Mouse (Mus musculus): ENCODE measurements around the gene Eif4a2. TPM values are rescaled to one million over a fixed set of nuclear protein-coding genes. Genes with fewer than 3 reads are reported as not detected.
A peak's percentile ranks its signal among the peaks of the same experiment; 100 is the strongest.
"Not testable (repeated sequence)": the region's sequence is repeated elsewhere in the genome, so short reads cannot be mapped to it uniquely, and the experiment has no call there.

The Eif4a2 gene
- polyA plus RNA-seq, 1 experiment from 2014 or later: 99.0 TPM

DNA sequence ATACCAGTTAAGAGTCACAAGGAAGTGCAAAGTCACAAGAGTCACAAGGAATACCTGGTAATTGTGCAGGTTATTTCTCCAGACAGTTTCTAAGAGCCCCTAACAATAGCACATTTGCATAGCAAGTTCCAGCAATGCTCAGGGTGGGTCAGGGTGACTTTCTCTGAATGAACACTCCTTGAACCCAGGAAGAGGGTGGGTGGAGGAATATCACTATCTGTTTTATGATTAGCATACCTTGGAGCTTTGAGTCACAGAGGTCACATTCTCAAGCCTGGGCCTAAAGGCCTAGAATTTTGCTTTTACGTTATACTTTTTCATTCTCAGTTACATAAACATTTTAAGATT lies 9.2 kb upstream of the Eif4a2 start:
- 83% methylated on average over 1 of the region's 1 CpGs for WGBS
- H3K9me3 ChIP-seq (ENCODE audit: control insufficient read depth, low read length); H3K27me3 ChIP-seq (ENCODE audit: control insufficient read depth, insufficient read depth, low read length); H3K4me1 ChIP-seq (replicated peaks; ENCODE audit: control insufficient read depth, insufficient read depth); H3K4me2 ChIP-seq (replicated peaks; ENCODE audit: low read depth); H3K36me3 ChIP-seq (ENCODE audit: control insufficient read depth, insufficient read depth, low read length); DNase-seq (ENCODE audit: low spot score); ATAC-seq (ENCODE audit: low FRiP score, low TSS enrichment); H3K4me3 ChIP-seq (ENCODE audit: low read depth, low read length); H3K27ac ChIP-seq (replicated peaks); H3K9ac ChIP-seq (ENCODE audit: low read length): not testable (repeated sequence)

DNA sequence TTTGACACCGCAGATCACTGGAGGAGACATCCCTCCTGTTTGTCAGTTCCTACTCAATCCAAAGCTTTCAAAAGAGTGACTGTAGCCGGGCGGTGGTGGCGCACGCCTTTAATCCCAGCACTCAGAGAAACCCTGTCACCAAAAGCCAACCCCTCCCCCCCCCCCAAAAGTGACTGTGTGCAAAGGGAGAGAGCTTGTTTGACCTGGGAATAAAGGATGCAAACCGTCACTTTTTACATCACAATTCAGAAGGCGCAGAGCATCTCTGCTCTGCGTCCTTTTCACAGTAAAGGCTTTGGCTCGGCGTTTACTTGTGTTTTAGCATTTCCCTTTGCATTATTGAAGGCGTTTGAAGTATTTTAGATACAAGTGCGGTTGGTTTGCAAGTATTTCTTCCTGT lies 7.6 kb upstream of the Eif4a2 start:
- Histone ChIP-seq H3K4me3 (ENCODE audit: low read depth, low read length) (peak overlapping the region; percentile 31), H3K9me3 (ENCODE audit: control insufficient read depth, low read length) (no peaks in the 10 kb centered on the region), H3K9ac (ENCODE audit: low read length) (no peak overlapping the region; the same call in 1 of the 2 replicates), H3K4me1 (replicated peaks; ENCODE audit: control insufficient read depth, insufficient read depth) (peaks cover 5% of the 10 kb centered on the region; the same call in 1 of the 2 replicates), H3K36me3 (ENCODE audit: control insufficient read depth, insufficient read depth, low read length) (no peaks in the 10 kb centered on the region), H3K27me3 (ENCODE audit: control insufficient read depth, insufficient read depth, low read length) (no peaks in the 10 kb centered on the region), H3K27ac (replicated peaks) (no peak overlapping the region), H3K4me2 (replicated peaks; ENCODE audit: low read depth) (peak overlapping the region; percentile 63)
- ATAC-seq (ENCODE audit: low FRiP score, low TSS enrichment): no peak
- 17% methylated on average over 12 of the region's 12 CpGs for WGBS
- no peak for TF ChIP-seq CTCF (IDR thresholded peaks at IDR 0.05; ENCODE audit: low read depth)
- TF ChIP-seq EP300 (optimal IDR thresholded peaks at IDR 0.05): no peak
- DNase-seq (ENCODE audit: low spot score): no peak

DNA sequence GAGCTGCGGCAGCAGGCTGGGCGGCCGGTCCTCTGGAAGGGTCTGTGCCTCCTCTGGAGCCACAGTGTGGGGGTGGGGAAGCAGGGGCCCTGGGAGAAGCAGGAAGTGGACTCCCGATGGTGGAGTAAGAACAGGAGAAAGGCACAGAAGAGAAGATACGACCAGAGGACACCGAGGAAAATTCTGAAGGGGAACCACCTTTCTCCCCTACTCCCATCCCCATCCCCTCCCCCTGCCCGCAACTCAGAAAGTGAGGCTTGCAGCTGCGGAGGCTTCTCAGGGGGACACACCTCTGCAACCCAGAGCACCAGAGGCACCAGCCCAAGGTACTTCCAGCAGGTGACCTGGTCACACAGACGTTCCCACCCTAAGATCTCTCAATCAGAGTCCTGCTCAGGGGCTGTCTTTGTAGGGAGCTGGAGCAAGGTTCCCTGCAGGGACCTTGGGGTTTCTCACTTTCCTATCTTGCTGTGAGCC lies 7.1 kb upstream of the Eif4a2 start:
- H3K27me3 ChIP-seq (ENCODE audit: control insufficient read depth, insufficient read depth, low read length): no peaks in the 10 kb centered on the region
- H3K27ac ChIP-seq (replicated peaks): peak overlapping the region; percentile 18; the same call in 1 of the 2 replicates
- no peaks in the 10 kb centered on the region for H3K9me3 ChIP-seq (ENCODE audit: control insufficient read depth, low read length)
- H3K4me3 ChIP-seq (ENCODE audit: low read depth, low read length): peak overlapping the region; percentile 31
- H3K4me1 ChIP-seq (replicated peaks; ENCODE audit: control insufficient read depth, insufficient read depth): peaks cover 5% of the 10 kb centered on the region; the same call in 1 of the 2 replicates
- peak; percentile 52; the same call in 1 of the 2 replicates for ATAC-seq (ENCODE audit: low FRiP score, low TSS enrichment)
- DNase-seq (ENCODE audit: low spot score): peak; percentile 58
- TF ChIP-seq EP300 (optimal IDR thresholded peaks at IDR 0.05): no peak
- TF ChIP-seq CTCF (IDR thresholded peaks at IDR 0.05; ENCODE audit: low read depth): no peak
- peak overlapping the region; percentile 52 for H3K9ac ChIP-seq (ENCODE audit: low read length)
- no peaks in the 10 kb centered on the region for H3K36me3 ChIP-seq (ENCODE audit: control insufficient read depth, insufficient read depth, low read length)
- WGBS: 4% methylated on average over 9 of the region's 9 CpGs
- H3K4me2 ChIP-seq (replicated peaks; ENCODE audit: low read depth): peak overlapping the region; percentile 63

DNA sequence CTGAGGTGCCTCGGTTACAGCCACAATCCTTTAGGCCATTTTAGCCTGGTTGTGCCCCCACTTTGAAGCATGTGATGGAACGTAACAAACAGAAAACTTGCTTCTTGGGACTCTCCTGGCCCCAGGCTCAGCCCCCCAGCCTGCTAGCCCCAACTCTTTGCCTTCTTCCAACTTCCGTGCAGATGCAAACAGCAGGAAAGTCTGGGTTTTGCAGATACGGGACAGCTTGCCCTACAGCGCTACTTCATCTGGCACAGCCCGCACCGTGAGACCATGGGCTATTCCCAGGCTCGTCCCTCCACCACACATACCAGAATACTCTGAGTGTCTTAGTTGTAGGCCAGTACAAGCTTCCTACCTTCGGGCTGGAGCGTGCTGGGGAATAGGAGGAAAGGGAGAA lies 6.6 kb upstream of the Eif4a2 start:
- DNase-seq (ENCODE audit: low spot score) (peak; percentile 32), ATAC-seq (ENCODE audit: low FRiP score, low TSS enrichment) (no peak)
- peak overlapping the region; percentile 31 for H3K4me3 ChIP-seq (ENCODE audit: low read depth, low read length)
- peak overlapping the region; percentile 52 for H3K9ac ChIP-seq (ENCODE audit: low read length)
- peak overlapping the region; percentile 18; the same call in 1 of the 2 replicates for H3K27ac ChIP-seq (replicated peaks)
- H3K9me3 ChIP-seq (ENCODE audit: control insufficient read depth, low read length): no peaks in the 10 kb centered on the region
- H3K4me1 ChIP-seq (replicated peaks; ENCODE audit: control insufficient read depth, insufficient read depth): peaks cover 5% of the 10 kb centered on the region; the same call in 1 of the 2 replicates
- no peaks in the 10 kb centered on the region for H3K36me3 ChIP-seq (ENCODE audit: control insufficient read depth, insufficient read depth, low read length)
- H3K27me3 ChIP-seq (ENCODE audit: control insufficient read depth, insufficient read depth, low read length): no peaks in the 10 kb centered on the region
- H3K4me2 ChIP-seq (replicated peaks; ENCODE audit: low read depth): peak overlapping the region; percentile 63
- 24% methylated on average over 10 of the region's 10 CpGs for WGBS
- TF ChIP-seq EP300 (optimal IDR thresholded peaks at IDR 0.05) (no peak), CTCF (IDR thresholded peaks at IDR 0.05; ENCODE audit: low read depth) (no peak)

DNA sequence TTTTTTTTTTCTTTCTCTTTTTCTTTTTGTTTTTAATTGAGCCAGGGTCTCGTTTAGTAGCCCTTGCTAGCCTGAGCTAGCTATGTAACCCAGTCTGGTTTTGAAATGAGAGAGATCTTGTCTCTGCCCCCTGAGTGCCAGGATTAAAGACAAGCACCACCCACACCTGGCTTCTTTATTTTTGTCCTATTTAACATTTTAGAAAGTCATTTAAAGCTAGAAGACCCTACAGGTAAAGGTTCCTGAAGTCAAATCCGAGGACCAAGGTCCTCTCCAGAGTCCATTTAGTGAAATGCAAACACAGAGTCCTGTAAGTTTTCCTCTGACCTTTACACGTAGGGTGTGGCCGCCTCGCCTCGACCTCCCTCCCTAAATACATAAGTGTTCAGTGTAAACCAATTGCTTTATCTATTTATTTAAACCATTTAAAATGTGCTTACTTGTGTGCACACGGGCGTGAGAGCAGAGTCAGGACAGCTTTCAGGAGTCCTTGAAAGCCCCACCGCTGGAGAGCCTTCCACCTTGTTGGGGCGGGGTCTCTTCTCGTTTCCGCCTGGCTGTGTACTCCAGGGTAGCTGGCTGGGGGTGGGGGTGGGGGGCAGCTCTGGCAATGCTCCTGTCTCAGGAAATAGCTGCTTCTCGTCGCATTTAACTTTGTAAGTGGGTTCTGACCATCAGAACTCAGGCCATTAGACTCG lies 4.8 kb upstream of the Eif4a2 start:
- H3K27me3 ChIP-seq (ENCODE audit: control insufficient read depth, insufficient read depth, low read length): no peaks in the 10 kb centered on the region
- 0 out of 2 replicates have a peak overlapping the region, but pooled peaks have one; percentile 31 for H3K27ac ChIP-seq (replicated peaks)
- DNase-seq (ENCODE audit: low spot score) (peak; percentile 50), ATAC-seq (ENCODE audit: low FRiP score, low TSS enrichment) (peak; percentile 33; the same call in 1 of the 2 replicates)
- H3K36me3 ChIP-seq (ENCODE audit: control insufficient read depth, insufficient read depth, low read length): no peaks in the 10 kb centered on the region
- peak overlapping the region; percentile 46 for H3K4me2 ChIP-seq (replicated peaks; ENCODE audit: low read depth)
- no peaks in the 10 kb centered on the region for H3K9me3 ChIP-seq (ENCODE audit: control insufficient read depth, low read length)
- 12% methylated on average over 15 of the region's 15 CpGs for WGBS
- TF ChIP-seq CTCF (IDR thresholded peaks at IDR 0.05; ENCODE audit: low read depth) (no peak), EP300 (optimal IDR thresholded peaks at IDR 0.05) (no peak)
- 0 out of 2 replicates have a peak overlapping the region, but pooled peaks have one; percentile 15 for H3K4me3 ChIP-seq (ENCODE audit: low read depth, low read length)
- H3K9ac ChIP-seq (ENCODE audit: low read length): peak overlapping the region; percentile 18; the same call in 1 of the 2 replicates
- peaks cover 5% of the 10 kb centered on the region; the same call in 1 of the 2 replicates for H3K4me1 ChIP-seq (replicated peaks; ENCODE audit: control insufficient read depth, insufficient read depth)

All from stomach, postnatal 0 days (tissue).